Mouse (Mus musculus) induced T-regulatory cell, adult 2 months (primary cell): ENCODE data around the gene Speg.

ENCODE experiments used
- DNase-seq: peaks from one replicate; pipeline ENCODE4 v3.0.0-alpha.2; 2012; ENCODE audit warnings: low read depth

The Speg gene

DNA sequence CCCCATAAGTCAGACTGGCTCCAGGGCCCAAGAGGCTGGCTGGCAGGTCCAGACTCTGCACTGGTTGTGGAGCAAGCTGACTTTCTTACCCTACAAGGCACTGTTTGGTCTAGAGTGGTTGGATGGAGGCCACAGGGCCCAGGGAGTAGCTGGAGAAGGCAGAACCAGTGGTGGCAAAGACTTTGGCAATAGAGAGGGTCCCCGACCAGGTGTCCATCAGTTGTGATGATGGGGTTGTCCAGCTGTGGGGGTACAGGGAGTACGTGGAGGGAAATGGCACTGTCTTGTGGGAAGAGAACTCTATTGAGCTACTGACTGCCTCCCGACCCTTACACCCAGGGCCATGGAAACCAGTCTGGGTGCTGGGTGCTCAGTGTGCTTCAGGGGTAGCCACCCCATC is 18.7 kb downstream of the Speg start:
- DNase-seq, result no peak

DNA sequence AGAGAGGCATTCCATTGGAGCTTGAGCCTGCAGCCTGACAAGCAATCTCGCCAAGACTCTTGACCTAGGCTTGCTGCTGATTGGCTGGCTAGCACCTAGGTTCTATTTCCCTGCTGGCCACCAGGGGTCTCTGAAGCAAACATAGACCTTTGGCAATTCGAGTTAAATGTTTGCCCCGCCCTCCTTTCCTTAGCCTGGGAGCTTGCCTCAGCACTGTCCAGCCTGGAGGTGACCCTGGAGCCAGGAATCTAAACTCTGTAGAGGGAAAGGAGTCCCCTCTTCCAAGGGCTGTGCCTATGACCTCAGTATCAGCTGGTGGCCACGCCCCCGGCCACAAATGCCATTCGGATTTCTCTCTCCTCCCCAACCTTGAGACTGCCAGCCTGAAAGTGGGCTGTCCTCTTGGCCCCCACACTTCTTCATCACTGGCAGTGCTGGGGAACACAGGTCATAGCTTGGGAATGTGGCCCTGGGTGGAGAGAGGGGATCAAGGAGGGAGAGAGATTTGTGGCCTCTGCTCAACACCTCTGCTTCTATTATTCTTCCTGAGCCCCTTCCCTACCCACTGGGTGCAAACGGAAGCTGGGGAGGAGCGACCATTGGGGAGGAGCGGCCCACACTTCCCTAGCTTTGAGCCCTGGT is 23.8 kb downstream of the Speg start:
- DNase-seq, result peak; percentile 58

DNA sequence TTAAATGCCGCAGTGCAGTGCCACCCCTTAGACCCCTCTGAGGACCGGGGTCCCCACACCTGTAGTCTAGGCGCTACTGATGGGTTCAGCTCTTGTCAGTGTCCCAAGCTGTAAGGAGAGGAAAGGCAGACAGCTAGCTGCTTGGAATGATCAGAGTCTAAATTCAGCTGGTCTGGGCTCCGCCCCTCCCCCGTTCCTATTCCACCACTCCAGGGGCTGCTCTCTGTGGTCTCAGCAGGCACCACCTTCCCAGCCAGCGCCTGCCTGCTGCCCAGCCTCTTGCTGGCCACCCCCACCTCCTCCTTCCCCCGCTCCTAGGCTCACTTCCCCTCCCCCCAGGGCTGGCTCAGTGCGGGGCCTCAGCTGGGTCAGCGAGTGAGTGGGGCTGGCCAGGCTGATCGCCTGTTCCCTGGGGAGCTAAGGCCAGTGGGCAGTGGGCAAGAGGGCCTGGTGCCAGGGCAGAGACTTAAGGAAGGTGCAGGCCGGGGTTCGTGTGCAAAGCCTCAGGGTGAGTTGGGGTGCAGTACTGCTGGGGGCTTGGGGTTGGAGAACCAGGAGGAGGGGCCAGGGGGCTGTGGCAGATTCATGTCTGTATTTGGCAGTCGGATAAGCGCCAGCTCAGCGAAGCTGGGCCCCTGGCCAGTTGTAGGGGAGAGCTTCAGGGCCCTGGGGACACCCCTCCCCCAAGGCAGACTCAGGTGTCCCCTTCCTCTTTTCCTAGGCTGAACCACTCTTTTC is 24.8 kb downstream of the Speg start:
- no peak for DNase-seq

DNA sequence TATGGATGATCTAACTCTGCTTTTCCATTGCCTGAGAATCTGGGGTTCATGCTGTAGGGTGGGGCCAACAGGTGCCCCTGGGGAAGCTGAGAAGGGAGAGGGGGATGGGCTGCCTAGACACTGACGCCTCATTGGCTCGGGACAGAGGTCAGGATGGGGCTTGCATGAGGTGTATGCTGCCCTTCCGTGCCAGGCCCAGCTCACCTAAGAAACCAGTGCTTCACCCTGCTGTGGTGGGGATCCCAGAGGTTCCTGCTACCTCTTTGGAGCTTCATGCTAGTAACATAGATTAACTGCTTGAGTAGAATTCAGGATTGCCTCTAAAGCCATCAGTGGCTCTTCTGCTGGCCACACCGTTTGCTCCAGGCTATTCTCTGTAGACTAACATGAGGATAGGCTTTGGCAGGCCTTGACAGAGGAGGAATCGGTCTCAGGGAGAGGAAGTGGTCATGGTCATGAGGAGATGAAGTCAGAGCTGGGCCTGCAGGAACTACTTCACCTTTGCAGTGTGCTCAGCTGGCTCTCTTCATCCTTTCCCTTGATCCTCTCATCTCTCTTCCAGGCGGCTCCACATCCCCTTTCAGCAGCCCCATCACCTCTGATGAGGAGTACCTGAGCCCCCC is 25.5 kb downstream of the Speg start:
- DNase-seq, result no peak

DNA sequence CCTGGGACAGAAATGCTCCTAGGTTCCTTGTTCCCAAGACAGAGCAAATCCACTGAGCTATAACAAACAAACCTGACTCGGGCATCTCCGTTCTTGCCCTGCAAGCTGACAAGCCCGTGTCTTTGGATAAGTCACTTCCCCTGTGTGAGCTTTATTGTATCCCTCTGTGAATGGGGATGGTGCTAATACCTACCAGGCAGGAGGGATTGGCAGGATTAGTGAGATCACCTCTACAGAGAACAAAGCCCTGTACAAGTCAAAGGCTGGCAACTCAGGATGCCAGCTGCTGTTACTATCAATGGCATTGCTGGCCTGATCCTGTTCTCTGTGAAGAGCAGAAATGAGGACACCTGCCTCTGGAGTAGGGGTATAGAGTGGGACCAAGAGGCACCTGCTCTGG is 30.4 kb downstream of the Speg start:
- no peak for DNase-seq

DNA sequence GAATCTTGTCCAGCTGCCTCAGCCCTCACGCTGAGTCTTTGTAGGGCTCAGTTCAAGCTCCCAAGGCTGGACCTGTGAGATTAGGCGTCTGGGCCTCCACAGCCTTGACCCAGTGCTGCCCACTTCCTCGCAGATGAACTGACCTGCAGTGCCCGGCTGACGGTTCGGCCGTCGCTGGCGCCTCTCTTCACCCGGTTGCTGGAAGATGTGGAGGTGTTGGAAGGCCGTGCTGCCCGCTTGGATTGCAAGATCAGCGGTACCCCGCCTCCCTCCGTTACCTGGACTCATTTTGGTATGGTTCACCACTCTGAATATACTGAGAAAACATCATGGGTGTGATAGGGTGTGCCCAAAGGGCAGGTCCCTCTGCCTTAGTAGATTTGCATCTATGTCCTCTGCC is 31.1 kb downstream of the Speg start:
- DNase-seq, result no peak

DNA sequence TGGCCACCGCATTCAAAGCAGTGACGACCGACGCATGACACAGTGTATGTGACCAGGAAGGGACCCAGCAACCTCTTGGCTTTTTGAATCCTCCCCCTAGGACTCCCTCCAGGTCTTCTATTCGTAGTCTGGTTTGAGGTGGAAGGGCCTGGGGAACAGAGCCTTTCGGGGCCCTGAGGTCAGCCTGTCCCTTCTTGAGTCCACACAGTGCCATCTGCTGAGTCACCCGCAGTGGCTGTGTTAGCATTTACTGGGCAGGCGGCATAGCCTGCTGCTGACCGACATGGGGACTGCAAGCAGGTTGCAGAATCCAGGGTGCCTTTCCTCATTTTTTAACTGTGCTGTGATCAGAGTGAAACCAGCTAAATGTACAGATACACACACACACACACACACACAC is 32.0 kb downstream of the Speg start:
- no peak for DNase-seq

DNA sequence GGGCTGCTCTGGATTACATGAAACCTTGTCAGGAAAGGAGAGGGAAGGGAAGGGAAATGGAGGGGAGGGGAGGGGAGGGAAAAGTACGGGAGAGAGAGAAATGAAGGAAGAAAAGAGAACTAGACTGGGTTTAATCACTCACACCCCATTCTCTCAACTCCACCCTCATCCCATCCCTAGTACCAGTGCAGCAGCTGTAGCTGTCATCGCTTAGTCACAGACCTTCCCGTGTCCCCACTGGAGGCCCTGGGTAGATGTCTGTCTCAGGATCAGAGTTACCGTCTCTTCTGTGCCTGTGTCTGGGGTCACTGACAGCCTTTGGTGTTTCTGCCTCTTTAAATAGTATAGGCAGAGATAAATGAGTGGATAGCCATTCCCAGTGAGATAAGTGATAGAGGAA is 33.1 kb downstream of the Speg start:
- DNase-seq, result no peak

DNA sequence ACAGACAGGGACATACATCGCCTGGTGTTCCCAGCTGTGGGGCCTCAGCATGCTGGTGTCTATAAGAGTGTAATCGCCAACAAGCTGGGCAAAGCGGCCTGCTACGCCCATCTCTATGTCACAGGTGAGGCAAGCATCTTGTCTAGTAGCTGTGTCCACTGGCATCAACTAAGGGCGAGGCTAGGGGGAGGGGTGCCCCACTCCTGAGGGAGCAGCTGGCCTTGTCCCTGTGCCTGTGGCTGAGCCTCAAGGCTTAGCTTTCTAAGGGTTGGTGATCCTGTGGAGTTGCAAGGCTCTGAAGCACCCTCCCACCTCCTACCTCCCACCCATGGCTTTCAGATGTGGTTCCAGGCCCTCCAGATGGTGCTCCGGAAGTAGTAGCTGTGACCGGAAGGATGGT is 34.9 kb downstream of the Speg start:
- no peak for DNase-seq

DNA sequence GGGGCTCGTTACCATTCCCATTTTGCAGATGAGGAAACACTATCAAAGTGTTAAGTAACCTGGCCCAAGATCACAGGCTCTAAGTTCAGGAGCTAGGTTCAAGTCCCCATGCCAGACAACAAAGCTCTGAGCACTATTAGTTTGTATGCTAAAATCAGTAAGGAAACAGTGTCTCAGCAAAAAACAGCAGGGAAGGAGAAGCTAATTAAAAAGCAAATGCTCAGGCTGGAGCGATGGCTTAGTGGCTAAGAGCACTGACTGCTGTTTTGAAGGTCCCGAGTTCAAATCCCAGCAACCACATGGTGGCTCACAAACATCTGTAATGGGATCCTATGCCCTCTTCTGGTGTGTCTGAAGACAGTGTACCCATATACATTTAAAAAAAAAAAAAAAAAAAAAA is 37.1 kb downstream of the Speg start:
- no peak for DNase-seq

DNA sequence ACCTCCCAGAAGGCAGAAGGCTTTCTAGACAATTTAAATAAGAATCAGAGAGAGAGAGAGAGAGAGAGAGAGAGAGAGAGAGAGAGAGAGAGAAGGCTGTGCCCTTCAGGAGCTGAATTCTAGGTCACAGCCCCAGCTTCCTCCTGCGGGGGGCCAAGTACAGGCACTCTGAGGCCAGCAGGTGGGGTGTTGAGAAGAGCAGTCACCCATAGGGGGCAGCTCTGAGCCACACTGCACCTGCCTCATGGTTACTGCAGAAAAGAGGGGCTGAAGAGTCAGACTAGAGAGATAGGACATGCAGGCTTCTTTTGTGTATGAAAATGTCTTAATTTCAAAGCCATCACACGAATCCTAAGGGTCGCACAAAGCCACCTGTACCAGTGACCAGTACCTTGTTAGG is 38.7 kb downstream of the Speg start:
- DNase-seq, result peak; percentile 36

DNA sequence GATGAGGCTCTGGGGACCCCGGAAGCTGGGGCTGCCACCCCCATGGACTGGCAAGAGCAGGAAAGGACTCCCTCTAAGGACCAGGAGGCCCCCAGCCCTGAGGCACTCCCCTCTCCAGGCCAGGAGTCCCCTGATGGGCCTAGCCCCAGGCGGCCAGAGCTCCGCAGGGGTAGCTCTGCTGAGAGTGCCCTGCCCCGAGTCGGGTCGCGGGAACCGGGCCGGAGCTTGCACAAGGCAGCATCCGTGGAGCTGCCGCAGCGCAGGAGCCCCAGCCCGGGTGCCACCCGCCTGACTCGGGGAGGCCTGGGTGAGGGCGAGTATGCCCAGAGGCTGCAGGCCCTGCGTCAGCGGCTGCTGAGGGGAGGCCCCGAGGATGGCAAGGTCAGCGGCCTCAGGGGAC is 46.7 kb downstream of the Speg start:
- DNase-seq, result no peak

DNA sequence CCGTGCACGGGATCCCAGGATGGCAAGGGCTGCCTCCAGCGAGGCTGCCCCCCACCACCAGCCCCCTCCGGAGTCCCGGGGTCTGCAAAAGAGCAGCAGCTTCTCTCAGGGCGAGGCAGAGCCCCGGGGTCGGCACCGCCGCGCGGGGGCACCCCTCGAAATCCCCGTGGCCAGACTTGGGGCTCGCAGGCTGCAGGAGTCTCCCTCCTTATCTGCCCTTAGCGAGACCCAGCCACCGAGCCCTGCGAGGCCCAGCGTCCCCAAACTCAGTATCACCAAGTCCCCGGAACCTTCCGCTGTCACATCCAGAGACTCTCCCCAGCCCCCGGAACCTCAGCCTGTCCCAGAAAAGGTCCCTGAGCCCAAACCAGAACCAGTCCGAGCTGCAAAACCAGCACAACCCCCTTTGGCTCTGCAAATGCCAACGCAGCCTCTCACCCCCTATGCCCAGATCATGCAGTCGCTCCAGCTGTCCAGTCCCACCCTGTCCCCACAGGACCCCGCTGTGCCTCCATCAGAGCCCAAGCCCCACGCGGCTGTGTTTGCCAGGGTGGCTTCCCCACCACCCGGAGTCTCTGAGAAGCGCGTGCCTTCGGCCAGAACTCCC is 47.2 kb downstream of the Speg start:
- no peak for DNase-seq

DNA sequence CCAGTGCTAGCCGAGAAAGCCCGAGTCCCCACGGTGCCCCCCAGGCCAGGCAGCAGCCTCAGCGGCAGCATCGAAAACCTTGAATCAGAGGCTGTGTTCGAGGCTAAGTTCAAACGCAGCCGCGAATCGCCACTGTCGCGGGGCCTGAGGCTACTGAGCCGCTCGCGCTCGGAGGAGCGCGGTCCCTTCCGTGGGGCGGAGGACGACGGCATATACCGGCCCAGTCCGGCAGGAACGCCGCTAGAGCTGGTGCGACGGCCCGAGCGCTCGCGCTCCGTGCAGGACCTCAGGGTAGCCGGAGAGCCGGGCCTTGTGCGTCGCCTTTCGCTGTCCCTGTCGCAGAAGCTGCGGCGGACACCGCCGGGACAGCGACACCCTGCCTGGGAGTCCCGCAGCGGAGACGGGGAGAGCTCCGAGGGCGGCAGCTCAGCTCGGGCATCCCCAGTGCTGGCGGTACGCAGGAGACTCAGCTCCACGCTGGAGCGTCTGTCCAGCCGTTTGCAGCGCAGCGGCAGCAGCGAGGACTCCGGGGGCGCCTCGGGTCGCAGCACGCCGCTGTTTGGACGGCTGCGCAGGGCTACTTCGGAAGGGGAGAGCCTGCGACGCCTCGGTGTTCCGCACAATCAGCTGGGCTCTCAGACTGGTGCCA is 47.9 kb downstream of the Speg start:
- DNase-seq, result no peak

DNA sequence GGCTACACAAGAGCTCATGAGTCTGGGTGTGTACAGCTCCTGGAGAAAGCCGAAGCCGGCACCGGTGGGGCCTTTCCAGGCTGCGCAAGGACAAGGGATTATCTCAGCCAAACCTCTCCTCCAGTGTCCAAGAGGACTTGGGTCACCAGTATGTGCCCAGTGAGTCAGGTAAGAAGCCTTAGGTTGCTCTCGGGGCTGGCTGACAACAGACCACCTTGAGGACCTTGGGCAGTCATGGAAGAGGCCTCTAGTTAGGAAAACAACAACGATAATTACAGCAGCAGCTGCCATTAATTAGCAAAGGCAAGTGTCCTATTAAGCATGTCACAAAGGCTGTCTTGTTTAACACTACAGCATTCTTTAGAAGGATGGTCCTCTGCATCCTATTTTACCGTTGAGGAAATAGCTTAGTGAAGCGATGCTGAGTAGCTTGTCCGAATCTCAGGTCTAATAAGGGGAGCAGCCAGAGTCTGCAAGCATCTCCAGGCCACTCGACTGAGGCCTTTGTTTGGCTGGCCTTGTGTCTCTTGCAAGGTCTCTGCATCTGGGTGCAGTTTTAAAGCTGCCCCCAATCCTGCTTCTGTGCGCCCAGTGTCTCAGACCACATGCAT is 48.8 kb downstream of the Speg start:
- DNase-seq, result no peak

DNA sequence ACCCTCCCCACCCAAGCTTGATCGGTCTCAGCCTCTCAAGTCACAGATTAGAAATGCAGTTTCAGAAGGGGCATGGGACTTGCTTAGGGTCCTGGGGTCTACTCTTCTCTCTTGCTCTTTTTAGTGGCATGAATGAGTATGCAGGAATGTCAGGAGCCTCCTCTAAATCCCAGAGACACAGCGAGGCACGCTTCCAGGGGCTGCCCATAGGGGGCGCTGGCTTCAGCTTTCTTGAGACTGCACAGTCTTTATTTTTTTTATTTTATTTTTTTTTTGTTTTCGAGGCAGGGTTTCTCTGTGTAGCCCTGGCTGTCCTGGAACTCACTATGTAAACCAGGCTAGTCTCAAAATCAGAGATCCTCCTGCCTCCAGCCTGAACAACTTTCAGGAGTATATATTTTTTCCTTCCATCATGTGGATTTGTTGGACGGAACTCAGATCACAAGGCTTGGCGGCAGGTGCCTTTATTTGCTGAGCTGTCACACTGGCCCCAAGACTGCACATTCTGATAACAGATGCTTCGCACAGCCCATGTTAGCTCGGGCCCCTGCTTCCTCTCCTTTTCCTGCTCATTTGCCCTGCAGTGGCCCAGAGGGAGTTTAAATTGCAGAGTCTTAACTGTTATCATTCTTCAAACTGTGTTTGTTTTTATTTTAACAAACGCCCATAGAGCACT is 50.8 kb downstream of the Speg start:
- DNase-seq, result peak; percentile 50

DNA sequence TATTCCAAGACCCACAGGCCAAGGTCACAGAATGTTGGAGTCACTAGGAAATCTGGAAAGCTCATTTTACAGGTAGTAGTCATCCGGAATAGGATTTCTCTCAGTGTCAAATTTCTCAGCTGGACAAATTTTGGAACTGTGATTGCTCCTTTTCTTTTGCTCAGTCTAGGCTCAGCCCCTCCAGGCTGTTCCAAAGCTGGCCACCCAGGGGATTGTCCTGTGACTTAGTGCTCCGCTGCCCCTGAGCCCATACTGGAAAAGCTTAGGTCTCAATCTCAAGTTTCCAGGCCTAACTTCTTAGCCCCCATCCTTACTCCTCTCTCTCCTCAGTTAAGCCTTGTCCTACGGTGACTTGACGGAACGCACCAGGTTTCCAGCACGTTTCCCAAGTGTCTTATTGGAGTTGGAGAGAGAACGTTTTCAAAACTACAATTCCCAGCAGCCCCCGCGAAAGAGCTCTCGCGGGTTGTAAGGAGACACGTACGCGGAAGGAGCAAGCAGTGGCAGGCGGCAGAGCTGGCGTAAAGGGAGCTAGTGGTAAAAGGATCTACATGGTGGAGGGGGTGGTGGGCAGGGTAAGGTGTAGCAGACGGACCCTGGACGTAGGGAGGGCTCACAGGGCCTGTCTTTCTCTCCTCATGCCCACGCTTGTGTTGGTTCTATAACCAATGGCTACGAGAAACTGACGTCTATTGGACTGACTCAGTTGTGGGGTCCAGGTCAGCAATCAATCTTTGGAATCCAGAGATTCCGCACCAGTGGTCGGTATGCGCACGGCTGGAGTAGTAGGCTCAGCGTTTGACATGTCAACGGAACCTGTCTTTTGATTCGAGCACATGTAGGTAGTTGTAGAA is 60.6 kb downstream of the Speg start, which contains the start of gene Gmppa:
Gmppa (plus strand) TSS at position 456 of the 854 bp plus-strand sequence.
- DNase-seq, result peak; percentile 85

DNA sequence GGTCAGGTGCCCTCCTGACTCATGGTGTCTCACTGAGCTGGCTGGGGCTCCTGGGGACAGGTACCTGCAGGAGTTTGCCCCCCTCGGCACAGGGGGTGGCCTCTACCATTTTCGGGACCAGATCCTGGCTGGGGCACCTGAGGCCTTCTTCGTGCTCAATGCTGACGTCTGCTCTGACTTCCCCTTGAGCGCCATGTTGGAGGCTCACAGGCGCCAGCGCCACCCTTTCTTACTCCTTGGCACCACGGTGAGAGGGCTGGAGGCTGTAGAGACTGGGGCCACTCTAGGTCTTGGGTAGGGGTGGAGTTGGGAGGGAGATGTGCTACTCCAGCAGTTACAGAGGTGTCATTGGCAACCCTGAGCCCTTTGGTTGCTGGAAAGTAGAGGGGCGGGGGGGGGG is 63.7 kb downstream of the Speg start:
- DNase-seq, result no peak

DNA sequence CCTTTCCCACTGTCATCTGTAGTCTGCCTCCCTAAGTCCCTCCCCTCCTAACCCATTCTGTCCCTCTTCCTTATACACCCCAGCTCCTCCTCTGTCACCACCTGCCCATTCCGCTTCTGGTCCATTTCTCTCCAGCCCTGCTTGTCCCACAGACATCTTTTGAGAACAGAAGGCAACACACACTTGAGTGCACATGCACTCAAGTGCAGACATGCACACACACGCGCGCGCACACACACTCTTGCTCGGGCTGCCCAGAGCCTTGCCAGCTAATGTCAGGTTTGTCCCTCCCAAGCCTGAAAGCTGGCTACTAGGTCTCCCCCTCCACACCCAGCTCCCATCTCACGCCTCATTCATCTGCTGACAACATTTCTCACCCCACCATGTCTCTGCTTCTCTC is 65.6 kb downstream of the Speg start:
- no peak for DNase-seq

DNA sequence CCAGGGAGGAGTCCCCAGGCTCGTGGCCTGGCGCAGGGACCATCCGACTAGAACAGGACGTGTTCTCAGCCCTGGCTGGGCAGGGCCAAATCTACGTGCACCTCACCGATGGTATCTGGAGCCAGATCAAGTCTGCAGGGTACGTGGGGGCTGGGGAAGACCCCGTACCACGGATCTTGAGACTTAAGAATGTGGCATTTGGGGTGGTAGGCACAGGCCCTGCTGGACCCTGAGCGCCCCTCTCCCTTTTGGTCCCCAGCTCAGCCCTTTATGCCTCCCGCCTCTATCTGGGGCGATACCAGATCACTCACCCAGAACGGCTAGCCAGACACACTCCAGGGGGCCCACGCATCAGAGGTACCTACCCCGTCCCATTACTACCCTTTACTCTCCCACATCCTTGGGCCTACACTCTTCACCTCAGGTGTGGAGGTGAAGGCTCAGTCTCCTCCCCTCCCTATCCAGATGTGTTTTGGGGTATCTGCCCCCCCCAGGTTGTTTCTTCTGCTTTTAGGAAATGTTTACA is 66.4 kb downstream of the Speg start:
- DNase-seq, result no peak
